Mouse (Mus musculus) brain, adult 2 months (tissue): ENCODE results near the gene Haus3.
A peak's percentile ranks its signal among the peaks of the same experiment; 100 is the strongest.

Source experiments
- DNase-seq: peaks from one replicate; pipeline ENCODE4 v3.0.0; 2011; ENCODE audit warnings: low read depth, low spot score

Haus3 gene

GRCm38 (mm10) chr5:34186961-34187391, 17.6 kb upstream of the Haus3 start:
- peak; percentile 54 for DNase-seq

GRCm38 (mm10) chr5:34186391-34186790, 17.1 kb upstream of the Haus3 start:
- no peak for DNase-seq

- no peak for DNase-seq
Measured at GRCm38 (mm10) chr5:34185791-34186190, 16.5 kb upstream of the Haus3 start.

- no peak for DNase-seq
Measured at GRCm38 (mm10) chr5:34185051-34185580, 15.8 kb upstream of the Haus3 start.

- no peak for DNase-seq
Measured at GRCm38 (mm10) chr5:34183976-34184375, 14.6 kb upstream of the Haus3 start.

GRCm38 (mm10) chr5:34183156-34183880, 14.0 kb upstream of the Haus3 start:
- DNase-seq: no peak

GRCm38 (mm10) chr5:34182486-34182885, 13.2 kb upstream of the Haus3 start:
- DNase-seq: no peak

- no peak for DNase-seq
Measured at GRCm38 (mm10) chr5:34177821-34178220, 8.5 kb upstream of the Haus3 start.

- peak; percentile 86 for DNase-seq
Measured at GRCm38 (mm10) chr5:34177091-34177490, 7.8 kb upstream of the Haus3 start.

- peak; percentile 51 for DNase-seq
Measured at GRCm38 (mm10) chr5:34176691-34177090, 7.4 kb upstream of the Haus3 start.

- no peak for DNase-seq
Measured at GRCm38 (mm10) chr5:34175403-34175694, 6.0 kb upstream of the Haus3 start.

GRCm38 (mm10) chr5:34174550-34175402, 5.4 kb upstream of the Haus3 start:
- DNase-seq: peak; percentile 46

GRCm38 (mm10) chr5:34174021-34174420, 4.7 kb upstream of the Haus3 start:
- no peak for DNase-seq

GRCm38 (mm10) chr5:34170726-34171125, 1.4 kb upstream of the Haus3 start:
- peak; percentile 75 for DNase-seq

GRCm38 (mm10) chr5:34169954-34170353, 627 bp upstream of the Haus3 start:
- no peak for DNase-seq

GRCm38 (mm10) chr5:34167857-34168256, 1.5 kb downstream of the Haus3 start:
- no peak for DNase-seq

GRCm38 (mm10) chr5:34165793-34166192, 3.5 kb downstream of the Haus3 start:
- no peak for DNase-seq

- no peak for DNase-seq
Measured at GRCm38 (mm10) chr5:34148476-34148875, 20.9 kb downstream of the Haus3 start.

- DNase-seq: no peak
Measured at GRCm38 (mm10) chr5:34147554-34147953, 21.8 kb downstream of the Haus3 start.

- peak; percentile 66 for DNase-seq
Measured at GRCm38 (mm10) chr5:34139751-34140150, 29.6 kb downstream of the Haus3 start.

GRCm38 (mm10) chr5:34132731-34133130, 36.6 kb downstream of the Haus3 start:
- peak; percentile 54 for DNase-seq

- DNase-seq: no peak
Measured at GRCm38 (mm10) chr5:34124131-34124530, 45.2 kb downstream of the Haus3 start.
